Mouse (Mus musculus): ENCODE results near the gene Vwc2.

Gene Vwc2

GRCm38 (mm10) chr11:11113576-11114233 lies at the start of gene Vwc2:
Gene Vwc2 (plus strand): TSS chr11:11114223.
- no peak for DNase-seq (ENCODE audit: extremely low read depth, insufficient read length, low spot score)

GRCm38 (mm10) chr11:11088162-11088756 lies 25.8 kb upstream of the Vwc2 start:
- DNase-seq (ENCODE audit: extremely low read depth, insufficient read length, low spot score) = no peak

- no peak for DNase-seq (ENCODE audit: extremely low read depth, insufficient read length, low spot score)
Measured at GRCm38 (mm10) chr11:11097606-11098005, 16.4 kb upstream of the Vwc2 start.

- no peak for DNase-seq (ENCODE audit: extremely low read depth, insufficient read length, low spot score)
Measured at GRCm38 (mm10) chr11:11098282-11098681, 15.7 kb upstream of the Vwc2 start.

- DNase-seq (ENCODE audit: extremely low read depth, insufficient read length, low spot score) = no peak
Measured at GRCm38 (mm10) chr11:11099011-11099410, 15.0 kb upstream of the Vwc2 start.

GRCm38 (mm10) chr11:11102182-11102581 lies 11.8 kb upstream of the Vwc2 start:
- DNase-seq (ENCODE audit: extremely low read depth, insufficient read length, low spot score) = no peak

GRCm38 (mm10) chr11:11102620-11103019 lies 11.4 kb upstream of the Vwc2 start:
- no peak for DNase-seq (ENCODE audit: extremely low read depth, insufficient read length, low spot score)

GRCm38 (mm10) chr11:11108922-11109321 lies 5.1 kb upstream of the Vwc2 start:
- DNase-seq (ENCODE audit: extremely low read depth, insufficient read length, low spot score) = no peak

GRCm38 (mm10) chr11:11114234-11115030 lies 409 bp downstream of the Vwc2 start:
- DNase-seq (ENCODE audit: extremely low read depth, insufficient read length, low spot score) = no peak

GRCm38 (mm10) chr11:11115031-11115647 lies 1.1 kb downstream of the Vwc2 start:
- DNase-seq (ENCODE audit: extremely low read depth, insufficient read length, low spot score) = no peak

GRCm38 (mm10) chr11:11115648-11116590 lies 1.9 kb downstream of the Vwc2 start:
- no peak for DNase-seq (ENCODE audit: extremely low read depth, insufficient read length, low spot score)

- DNase-seq (ENCODE audit: extremely low read depth, insufficient read length, low spot score) = no peak
Measured at GRCm38 (mm10) chr11:11116736-11117135, 2.7 kb downstream of the Vwc2 start.

- DNase-seq (ENCODE audit: extremely low read depth, insufficient read length, low spot score) = no peak
Measured at GRCm38 (mm10) chr11:11122866-11123265, 8.8 kb downstream of the Vwc2 start.

GRCm38 (mm10) chr11:11131414-11132077 lies 17.5 kb downstream of the Vwc2 start:
- DNase-seq (ENCODE audit: extremely low read depth, insufficient read length, low spot score) = no peak

GRCm38 (mm10) chr11:11140622-11141021 lies 26.6 kb downstream of the Vwc2 start:
- no peak for DNase-seq (ENCODE audit: extremely low read depth, insufficient read length, low spot score)

GRCm38 (mm10) chr11:11152681-11153080 lies 38.7 kb downstream of the Vwc2 start:
- no peak for DNase-seq (ENCODE audit: extremely low read depth, insufficient read length, low spot score)

GRCm38 (mm10) chr11:11171396-11171795 lies 57.4 kb downstream of the Vwc2 start:
- no peak for DNase-seq (ENCODE audit: extremely low read depth, insufficient read length, low spot score)

GRCm38 (mm10) chr11:11175259-11175658 lies 61.2 kb downstream of the Vwc2 start:
- no peak for DNase-seq (ENCODE audit: extremely low read depth, insufficient read length, low spot score)

- DNase-seq (ENCODE audit: extremely low read depth, insufficient read length, low spot score) = no peak
Measured at GRCm38 (mm10) chr11:11182705-11183104, 68.7 kb downstream of the Vwc2 start.

- DNase-seq (ENCODE audit: extremely low read depth, insufficient read length, low spot score) = no peak
Measured at GRCm38 (mm10) chr11:11223162-11223561, 109.1 kb downstream of the Vwc2 start.

Data from 3134 (cell line).